Mouse (Mus musculus) embryonic facial prominence, embryonic 15.5 days (tissue): ENCODE measurements around the gene Gata5. TPM values are rescaled to one million over a fixed set of nuclear protein-coding genes. Genes with fewer than 3 reads are reported as not detected.

ENCODE experiments used
- ATAC-seq: fragments of 200-750 bp; cut with Nextera tagmentation; 2 replicates; pipeline ENCODE4 v1.8.0; 2017; ENCODE audit warnings: low read depth, moderate TSS enrichment; ENCODE audit not compliant: insufficient number of reproducible peaks, low FRiP score, low TSS enrichment
- H3K27ac ChIP-seq: fragments of 300-500 bp; sonication (generic); replicated peaks from 2 replicates; pipeline ENCODE4 v1.5.1; 2015; ENCODE audit warnings: mild to moderate bottlenecking, inconsistent platforms
- H3K27me3 ChIP-seq: fragments of 300-500 bp; sonication (generic); 2 replicates; pipeline ENCODE4 v1.6.1; 2015; ENCODE audit warnings: inconsistent platforms
- H3K36me3 ChIP-seq: fragments of 300-500 bp; sonication (generic); 2 replicates; pipeline ENCODE4 v1.6.1; 2015; ENCODE audit warnings: mild to moderate bottlenecking, inconsistent platforms
- H3K4me1 ChIP-seq: fragments of 300-500 bp; sonication (generic); 2 replicates; pipeline ENCODE4 v1.6.1; 2015; ENCODE audit warnings: inconsistent platforms
- H3K4me2 ChIP-seq: fragments of 300-500 bp; sonication (generic); replicated peaks from 2 replicates; pipeline ENCODE4 v1.6.1; 2015; ENCODE audit warnings: mild to moderate bottlenecking, inconsistent platforms
- H3K4me3 ChIP-seq: fragments of 300-500 bp; sonication (generic); replicated peaks from 2 replicates; pipeline ENCODE4 v1.5.1; 2015; ENCODE audit warnings: mild to moderate bottlenecking, inconsistent platforms
- H3K9ac ChIP-seq: fragments of 300-500 bp; sonication (generic); 2 replicates; pipeline ENCODE4 v1.6.1; 2015; ENCODE audit warnings: inconsistent platforms
- H3K9me3 ChIP-seq: fragments of 300-500 bp; sonication (generic); replicated peaks from 2 replicates; pipeline ENCODE4 v1.6.1; 2016; ENCODE audit warnings: inconsistent platforms
- WGBS: fragments of 180-500 bp; shearing (Covaris S2); methylation state at CpG from one replicate; pipeline ENCODE4 v1.1.7; 2015; 5-methylcytosine and 5-hydroxymethylcytosine counted together
- polyA plus RNA-seq: library from polyadenylated mRNA; unstranded; fragments of >200 nt; fragmentation: Nextera tagmentation; extraction: Ambion mirVana; gene quantifications from 2 replicates; pipeline ENCODE4 v1.2.1, GENCODE M21; 2015

Gata5 gene
- polyA plus RNA-seq, 1 experiment from 2014 or later, result not detected

DNA sequence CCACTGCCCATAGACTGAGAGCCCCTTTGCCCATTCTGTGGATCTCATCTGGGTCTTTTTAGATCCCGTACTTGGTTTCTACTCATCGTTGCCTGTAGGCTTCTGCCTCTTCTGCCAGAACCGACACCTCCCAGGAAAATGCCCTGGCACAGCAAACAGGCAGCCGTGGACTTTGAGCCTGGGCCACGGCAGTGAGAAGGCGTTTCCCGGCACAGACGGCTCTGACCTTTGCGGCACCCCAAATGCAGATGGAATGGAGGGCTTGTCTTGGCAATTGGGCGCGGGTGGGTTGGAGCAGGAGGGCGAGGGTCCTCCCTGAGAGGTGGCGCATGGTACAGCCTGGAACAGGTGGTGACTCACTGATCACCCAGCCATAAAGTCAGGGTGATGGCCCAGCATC lies 8.6 kb upstream of the Gata5 start:
- Histone ChIP-seq H3K4me1 (no peaks in the 10 kb centered on the region), H3K4me3 (no peak overlapping the region), H3K36me3 (no peaks in the 10 kb centered on the region), H3K4me2 (no peak overlapping the region), H3K9me3 (no peaks in the 10 kb centered on the region), H3K9ac (no peak overlapping the region), H3K27me3 (peaks cover 20% of the 10 kb centered on the region; the same call in 1 of the 2 replicates), H3K27ac (no peak overlapping the region)
- ATAC-seq, result no peak
- WGBS, result 79% methylated on average over 13 of the region's 13 CpGs

DNA sequence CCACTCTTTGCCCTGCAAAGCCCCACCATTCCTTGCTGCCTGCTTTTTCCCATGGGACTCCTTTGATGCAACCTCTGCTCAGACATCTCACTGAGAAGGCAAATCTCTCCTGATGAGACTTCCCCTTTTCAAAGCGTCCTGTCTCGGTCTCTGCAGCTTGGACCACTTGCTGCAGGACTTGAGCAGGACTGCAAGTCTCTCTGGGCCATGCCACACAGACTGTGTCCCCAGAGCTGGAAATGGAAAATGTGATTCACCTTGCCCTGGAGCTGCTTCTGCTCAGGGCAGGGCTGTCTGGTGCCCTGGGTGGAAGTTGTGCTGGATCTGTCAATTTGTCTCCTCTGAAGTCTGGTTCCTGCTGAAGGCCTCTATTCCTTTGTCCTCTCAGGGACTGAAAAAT lies 7.7 kb upstream of the Gata5 start:
- 35% methylated on average over 2 of the region's 2 CpGs for WGBS
- Histone ChIP-seq H3K4me3 (no peak overlapping the region), H3K4me1 (no peaks in the 10 kb centered on the region), H3K9me3 (no peaks in the 10 kb centered on the region), H3K36me3 (no peaks in the 10 kb centered on the region), H3K9ac (no peak overlapping the region), H3K4me2 (no peak overlapping the region), H3K27me3 (peaks cover 29% of the 10 kb centered on the region), H3K27ac (no peak overlapping the region)
- ATAC-seq, result no peak

DNA sequence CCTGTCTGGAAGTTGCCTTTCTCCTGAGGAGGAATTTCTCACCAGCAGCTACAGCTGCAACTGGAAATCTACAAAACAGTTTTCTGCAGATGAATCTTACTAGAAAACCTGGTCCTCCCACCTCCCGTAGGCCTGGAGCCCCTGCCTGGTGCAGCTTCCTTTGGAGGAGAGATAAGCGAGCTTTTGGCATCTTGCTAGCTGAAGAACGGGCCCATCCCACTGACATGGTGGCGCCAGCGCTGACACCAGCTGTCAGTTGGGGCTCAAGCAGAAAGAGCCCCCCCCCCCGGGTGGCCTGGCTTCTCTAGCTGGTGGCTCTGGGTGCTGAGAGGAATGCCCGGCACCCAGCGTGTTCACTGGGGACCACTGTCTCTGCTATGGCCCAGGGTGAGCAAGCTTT lies 6.7 kb upstream of the Gata5 start:
- Histone ChIP-seq H3K27me3 (peaks cover 38% of the 10 kb centered on the region), H3K4me3 (no peak overlapping the region), H3K4me2 (no peak overlapping the region), H3K27ac (no peak overlapping the region), H3K9me3 (no peaks in the 10 kb centered on the region), H3K4me1 (no peaks in the 10 kb centered on the region), H3K9ac (no peak overlapping the region), H3K36me3 (no peaks in the 10 kb centered on the region)
- WGBS, result 66% methylated on average over 8 of the region's 8 CpGs
- no peak for ATAC-seq

DNA sequence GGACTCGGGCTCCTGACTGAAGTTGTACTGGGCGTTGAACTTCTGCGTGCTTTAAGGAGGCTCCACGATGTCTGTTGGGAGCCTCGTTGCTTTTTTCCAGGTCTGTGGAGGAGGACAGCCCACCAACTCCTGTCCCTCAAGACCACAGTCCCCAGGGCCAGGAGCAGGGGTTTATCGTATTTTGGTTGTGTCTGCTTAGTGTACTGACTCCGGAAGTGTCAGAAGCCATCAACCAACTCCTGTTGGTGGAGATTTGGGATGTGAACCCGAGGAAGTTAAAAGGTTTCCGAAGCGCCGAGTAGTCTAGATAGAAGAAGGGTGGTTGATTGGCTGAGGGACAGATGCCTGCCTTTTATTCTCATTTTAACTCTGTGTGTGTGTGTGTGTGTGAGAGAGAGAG lies 5.4 kb upstream of the Gata5 start:
- no peak overlapping the region for H3K4me2 ChIP-seq
- H3K9me3 ChIP-seq, result no peaks in the 10 kb centered on the region
- no peak overlapping the region for H3K4me3 ChIP-seq
- H3K4me1 ChIP-seq, result peaks cover under 1% of the 10 kb centered on the region; the same call in 1 of the 2 replicates
- ATAC-seq, result no peak
- no peak overlapping the region for H3K27ac ChIP-seq
- WGBS, result 63% methylated on average over 11 of the region's 11 CpGs
- peaks cover 52% of the 10 kb centered on the region for H3K27me3 ChIP-seq
- no peaks in the 10 kb centered on the region for H3K36me3 ChIP-seq
- H3K9ac ChIP-seq, result no peak overlapping the region

DNA sequence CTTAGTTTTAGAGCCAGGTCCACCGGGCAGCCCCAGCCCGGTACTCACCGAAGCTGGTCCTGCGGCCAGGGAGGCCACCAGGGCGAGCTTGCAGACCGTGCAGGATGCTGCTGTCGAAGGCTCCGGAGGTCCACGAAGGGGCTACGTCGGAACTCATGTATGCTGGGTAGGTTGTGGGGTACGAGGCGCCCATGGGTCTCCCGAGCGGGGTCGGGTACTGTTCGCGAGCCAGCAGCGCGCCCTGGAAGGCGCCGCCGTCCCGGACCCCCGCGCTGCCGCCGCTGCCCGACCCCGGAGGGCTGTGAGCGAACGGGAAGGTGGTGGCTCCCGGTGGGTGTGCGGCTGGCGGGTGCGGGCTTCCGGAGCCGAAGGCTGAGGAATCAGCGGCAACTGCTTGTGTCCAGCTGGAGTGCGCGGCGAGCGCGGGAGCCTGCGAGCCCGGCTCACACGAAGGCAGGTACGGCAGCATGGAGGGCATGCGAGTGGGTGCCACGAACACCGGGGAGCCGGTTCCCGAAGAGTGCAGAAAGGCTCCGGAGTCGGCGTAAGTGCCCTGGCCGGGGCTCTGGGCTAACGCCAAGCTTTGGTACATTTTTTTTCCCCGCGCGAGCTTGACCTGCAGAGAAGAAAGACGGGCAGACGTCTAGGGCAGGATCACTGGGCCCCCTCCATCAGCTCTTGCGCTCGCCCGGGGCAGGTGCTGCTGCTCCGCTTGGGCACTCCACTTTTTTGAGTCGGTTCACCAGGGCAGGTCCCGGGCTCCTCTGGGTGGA lies 535 bp downstream of the Gata5 start:
- no peaks in the 10 kb centered on the region for H3K36me3 ChIP-seq
- H3K4me1 ChIP-seq, result peaks cover 15% of the 10 kb centered on the region
- 1% methylated on average over 69 of the region's 69 CpGs for WGBS
- H3K9me3 ChIP-seq, result no peaks in the 10 kb centered on the region
- peak overlapping the region; percentile 38 for H3K4me3 ChIP-seq
- H3K9ac ChIP-seq, result no peak overlapping the region
- peaks cover 80% of the 10 kb centered on the region for H3K27me3 ChIP-seq
- no peak for ATAC-seq
- no peak overlapping the region for H3K27ac ChIP-seq
- peak overlapping the region; percentile 52 for H3K4me2 ChIP-seq

DNA sequence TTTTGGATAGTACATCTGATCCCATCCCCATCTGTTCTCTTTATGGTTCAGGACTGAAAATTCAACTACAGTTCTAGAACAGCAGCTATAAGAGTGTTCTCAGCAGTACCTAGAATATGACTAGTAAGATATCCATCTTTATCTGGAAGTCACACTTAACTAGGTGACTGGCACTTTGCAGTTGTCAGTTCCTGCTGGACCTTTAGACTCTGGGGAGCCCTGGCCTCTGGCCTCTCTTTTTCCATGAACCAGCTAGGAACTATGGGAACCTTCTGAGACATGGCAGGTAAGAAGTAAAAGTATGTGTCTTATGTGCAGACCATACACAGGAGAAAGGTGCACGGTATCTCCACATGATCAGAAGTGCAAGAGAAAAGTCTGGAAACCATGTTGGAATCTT lies 5.0 kb downstream of the Gata5 start:
- Histone ChIP-seq H3K4me3 (no peak overlapping the region), H3K36me3 (no peaks in the 10 kb centered on the region), H3K4me1 (peaks cover 10% of the 10 kb centered on the region), H3K9ac (no peak overlapping the region), H3K27ac (no peak overlapping the region), H3K9me3 (no peaks in the 10 kb centered on the region), H3K4me2 (no peak overlapping the region), H3K27me3 (peaks cover 36% of the 10 kb centered on the region)
- WGBS, result 91% methylated on average over 1 of the region's 1 CpGs
- no peak for ATAC-seq

DNA sequence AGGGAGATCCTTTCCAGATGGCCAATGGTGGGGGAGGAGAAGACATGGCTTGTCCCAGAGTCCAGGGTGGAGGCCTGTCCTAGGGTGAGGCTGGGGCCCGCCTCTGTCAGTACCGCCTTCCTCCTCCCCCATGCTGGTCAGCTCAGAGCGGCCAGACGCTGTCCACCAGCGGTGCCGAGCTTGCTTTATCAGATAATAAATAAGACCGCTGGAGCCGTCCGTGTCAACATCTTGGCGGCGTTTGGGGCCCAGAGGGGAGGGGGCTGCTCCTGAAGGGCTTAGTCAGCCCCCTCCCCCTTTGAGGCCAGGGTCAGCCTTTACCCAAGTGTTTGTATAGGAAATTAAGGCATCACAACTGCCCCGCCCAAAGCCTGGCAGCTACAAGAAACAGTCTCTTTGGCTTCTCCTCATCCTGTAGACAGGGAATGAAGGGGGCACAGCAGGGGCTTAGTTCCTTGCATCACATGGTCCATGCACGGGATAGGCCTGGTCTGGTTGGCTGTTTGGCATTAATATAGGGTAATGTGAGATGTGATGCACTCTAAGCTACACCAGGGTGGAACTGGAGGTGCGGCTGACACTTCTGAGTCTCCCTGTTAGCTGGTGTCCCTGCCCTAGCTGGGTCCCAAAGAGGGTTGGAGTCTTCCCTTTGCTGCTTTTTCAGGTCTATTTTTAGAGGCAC lies 11.7 kb downstream of the Gata5 start:
- Histone ChIP-seq H3K9ac (no peak overlapping the region), H3K4me1 (peaks cover 5% of the 10 kb centered on the region; the same call in 1 of the 2 replicates), H3K4me3 (no peak overlapping the region), H3K27ac (no peak overlapping the region), H3K36me3 (no peaks in the 10 kb centered on the region), H3K4me2 (no peak overlapping the region), H3K27me3 (no peaks in the 10 kb centered on the region), H3K9me3 (no peaks in the 10 kb centered on the region)
- ATAC-seq, result no peak
- WGBS, result 34% methylated on average over 14 of the region's 14 CpGs

DNA sequence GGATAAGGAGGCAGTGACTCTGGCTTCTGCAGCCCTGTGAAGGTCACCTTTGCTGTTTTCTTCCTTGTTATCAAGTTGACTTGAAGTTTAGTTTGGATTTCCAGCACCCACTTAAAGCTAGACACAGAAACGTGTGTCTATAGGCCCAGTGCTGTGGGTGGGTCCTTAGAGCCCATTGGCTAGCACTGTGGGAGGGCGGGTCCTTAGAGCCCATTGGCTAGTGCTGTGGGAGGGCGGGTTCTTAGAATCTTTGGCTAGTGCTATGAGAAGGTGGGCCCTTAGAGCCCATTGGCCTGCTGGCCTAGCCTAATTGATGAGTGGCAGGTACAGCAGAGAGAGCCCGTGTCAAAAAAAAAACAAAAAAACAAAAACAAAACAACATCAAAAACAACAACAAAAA lies 14.3 kb downstream of the Gata5 start:
- H3K4me3 ChIP-seq, result no peak overlapping the region
- H3K4me2 ChIP-seq, result no peak overlapping the region
- H3K9ac ChIP-seq, result no peak overlapping the region
- no peaks in the 10 kb centered on the region for H3K9me3 ChIP-seq
- H3K36me3 ChIP-seq, result no peaks in the 10 kb centered on the region
- H3K4me1 ChIP-seq, result peaks cover 5% of the 10 kb centered on the region; the same call in 1 of the 2 replicates
- WGBS, result 72% methylated on average over 4 of the region's 4 CpGs
- ATAC-seq, result no peak
- H3K27ac ChIP-seq, result no peak overlapping the region
- no peaks in the 10 kb centered on the region for H3K27me3 ChIP-seq

DNA sequence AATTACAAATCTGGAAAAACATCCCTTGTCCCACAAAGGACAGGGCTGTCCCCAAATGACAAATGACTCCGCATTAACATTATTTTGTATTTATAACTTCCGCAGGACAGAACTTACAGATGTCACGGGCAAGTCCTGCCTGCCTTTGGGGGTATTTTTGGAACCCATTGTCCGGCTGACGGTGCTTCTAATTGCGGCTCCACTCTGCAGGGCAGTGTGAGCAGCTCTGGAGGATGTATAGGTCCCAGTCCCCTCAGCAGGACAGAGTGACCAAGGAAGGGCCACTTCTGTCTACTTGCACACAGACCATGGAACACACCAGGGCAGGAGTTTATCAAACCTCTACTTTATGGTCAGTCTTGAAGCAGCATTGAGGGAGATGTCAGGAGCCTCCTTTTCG lies 16.9 kb downstream of the Gata5 start:
- 69% methylated on average over 7 of the region's 7 CpGs for WGBS
- Histone ChIP-seq H3K4me1 (no peaks in the 10 kb centered on the region), H3K9me3 (no peaks in the 10 kb centered on the region), H3K27me3 (no peaks in the 10 kb centered on the region), H3K9ac (no peak overlapping the region), H3K4me3 (no peak overlapping the region), H3K27ac (no peak overlapping the region), H3K36me3 (no peaks in the 10 kb centered on the region), H3K4me2 (no peak overlapping the region)
- ATAC-seq, result no peak

DNA sequence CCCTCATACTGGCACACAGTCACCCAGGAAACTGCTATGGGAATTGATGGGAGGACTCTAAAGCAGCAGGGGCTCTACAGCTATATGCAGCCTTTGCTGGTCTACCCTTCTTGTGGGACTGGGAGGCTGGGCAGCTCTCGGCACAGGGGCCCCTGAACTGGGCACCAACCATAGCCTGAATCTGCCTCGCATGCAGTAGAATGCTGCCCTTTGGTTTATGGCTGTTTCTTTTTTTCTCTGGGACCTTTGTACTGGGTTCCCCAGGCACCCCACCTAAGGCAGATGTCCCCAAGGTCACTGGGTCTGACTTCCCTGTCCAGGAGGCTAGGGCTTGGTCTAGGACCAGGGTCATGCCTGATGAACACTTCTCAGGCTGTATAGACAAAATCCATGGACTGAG lies 20.2 kb downstream of the Gata5 start:
- Histone ChIP-seq H3K27ac (no peak overlapping the region), H3K9me3 (no peaks in the 10 kb centered on the region), H3K9ac (no peak overlapping the region), H3K4me3 (no peak overlapping the region), H3K4me1 (no peaks in the 10 kb centered on the region), H3K27me3 (no peaks in the 10 kb centered on the region), H3K36me3 (no peaks in the 10 kb centered on the region), H3K4me2 (no peak overlapping the region)
- ATAC-seq, result no peak
- 80% methylated on average over 2 of the region's 2 CpGs for WGBS

DNA sequence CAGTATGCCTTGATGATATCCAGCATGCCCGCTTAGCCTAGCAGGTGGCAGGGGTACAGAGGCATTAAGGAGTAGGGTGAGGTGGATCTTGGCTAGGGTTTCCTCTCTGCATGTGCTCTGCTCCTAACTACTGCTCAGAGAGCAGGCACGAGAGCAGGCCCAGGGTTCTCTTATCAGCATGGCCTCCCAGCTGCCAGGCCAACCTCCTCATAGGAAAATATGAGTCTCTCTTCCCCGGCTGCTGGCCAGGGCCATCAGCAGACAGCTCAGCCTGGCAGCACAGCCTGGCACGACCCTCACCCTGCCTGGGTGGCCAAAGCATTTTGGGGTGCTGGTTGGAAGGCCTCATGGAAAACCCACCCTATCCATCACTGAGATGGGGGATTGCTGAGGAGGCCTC lies 23.4 kb downstream of the Gata5 start:
- WGBS, result 82% methylated on average over 4 of the region's 4 CpGs
- Histone ChIP-seq H3K9ac (no peak overlapping the region), H3K4me1 (no peaks in the 10 kb centered on the region), H3K4me3 (no peak overlapping the region), H3K4me2 (no peak overlapping the region), H3K27me3 (no peaks in the 10 kb centered on the region), H3K27ac (no peak overlapping the region), H3K36me3 (no peaks in the 10 kb centered on the region), H3K9me3 (no peaks in the 10 kb centered on the region)
- ATAC-seq, result no peak

DNA sequence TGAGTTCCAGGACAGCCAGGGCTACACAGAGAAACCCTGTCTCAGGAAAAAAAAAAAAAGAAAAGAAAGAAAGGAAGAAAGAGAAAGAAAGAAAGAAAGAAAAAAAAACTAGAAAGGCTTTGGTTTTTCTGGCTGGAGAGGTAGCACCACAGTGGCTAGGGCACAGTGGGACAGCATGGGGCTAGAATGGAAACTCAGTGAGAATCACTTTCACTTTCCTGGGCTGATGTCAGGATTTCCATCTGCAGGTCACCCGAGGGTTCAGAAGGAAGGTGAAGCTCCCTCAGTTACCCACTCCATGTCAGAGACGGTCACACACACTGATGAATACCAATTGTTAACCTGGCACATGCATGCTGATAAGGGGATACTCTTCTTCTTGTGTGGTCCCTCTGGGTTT lies 26.8 kb downstream of the Gata5 start:
- H3K27ac ChIP-seq, result no peak overlapping the region
- H3K9me3 ChIP-seq, result no peaks in the 10 kb centered on the region
- no peak overlapping the region for H3K4me3 ChIP-seq
- 58% methylated on average over 2 of the region's 2 CpGs for WGBS
- H3K4me2 ChIP-seq, result no peak overlapping the region
- H3K4me1 ChIP-seq, result no peaks in the 10 kb centered on the region
- H3K9ac ChIP-seq, result no peak overlapping the region
- no peaks in the 10 kb centered on the region for H3K27me3 ChIP-seq
- H3K36me3 ChIP-seq, result no peaks in the 10 kb centered on the region
- no peak for ATAC-seq
